Mouse (Mus musculus) left cerebral cortex, adult 9 months (tissue): ENCODE measurements around the gene Prr12.

Experiments used
- DNase-seq, 2 experiments: peaks; one replicate each; pipeline ENCODE4 v3.0.0; 2022; ENCODE audit warnings: low spot score in 2 of 2

Prr12 gene

DNA sequence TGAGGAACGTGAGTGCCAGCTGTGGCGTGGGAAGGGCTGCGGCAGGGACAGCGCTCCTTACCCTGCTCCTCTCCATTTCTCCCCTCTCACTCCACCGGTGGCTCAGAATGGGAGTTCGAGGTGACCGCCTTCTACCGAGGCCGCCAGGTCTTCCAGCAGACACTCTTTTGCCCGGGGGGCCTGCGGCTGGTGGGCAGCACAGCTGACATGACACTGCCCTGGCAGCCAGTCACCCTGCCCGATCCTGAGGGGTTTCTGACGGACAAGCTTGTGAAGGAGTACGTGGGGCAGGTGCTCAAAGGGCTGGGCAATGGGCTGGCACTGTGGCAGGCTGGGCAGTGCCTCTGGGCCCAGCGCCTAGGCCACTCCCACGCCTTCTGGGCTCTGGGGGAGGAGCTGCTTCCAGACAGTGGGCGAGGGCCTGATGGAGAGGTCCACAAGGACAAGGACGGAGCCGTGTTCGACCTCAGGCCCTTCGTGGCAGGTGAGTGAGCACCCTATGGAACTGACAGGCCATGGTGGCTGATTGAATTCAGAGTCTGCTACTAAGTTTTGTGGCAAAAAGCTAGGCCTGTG is 52.1 kb downstream of the Prr12 start:
- no peak for DNase-seq

DNA sequence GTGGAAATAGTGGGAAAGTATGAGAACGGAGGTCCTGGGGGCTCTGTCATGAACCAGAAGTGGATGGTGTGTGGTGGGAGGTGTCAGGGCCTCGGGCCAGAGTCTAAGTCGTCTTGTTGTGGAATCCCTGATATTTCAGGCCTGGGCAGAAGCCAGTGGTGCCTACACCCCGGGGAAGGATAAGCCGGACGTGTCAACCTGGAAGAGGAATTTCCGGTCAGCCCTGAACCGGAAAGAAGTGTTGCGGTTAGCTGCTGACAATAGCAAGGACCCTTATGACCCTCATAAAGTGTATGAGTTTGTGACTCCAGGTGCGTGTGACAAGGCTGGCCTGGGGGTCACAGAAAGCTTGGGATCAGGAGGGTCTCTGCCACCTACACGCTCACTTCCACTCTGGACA is 52.9 kb downstream of the Prr12 start:
- no peak for DNase-seq

DNA sequence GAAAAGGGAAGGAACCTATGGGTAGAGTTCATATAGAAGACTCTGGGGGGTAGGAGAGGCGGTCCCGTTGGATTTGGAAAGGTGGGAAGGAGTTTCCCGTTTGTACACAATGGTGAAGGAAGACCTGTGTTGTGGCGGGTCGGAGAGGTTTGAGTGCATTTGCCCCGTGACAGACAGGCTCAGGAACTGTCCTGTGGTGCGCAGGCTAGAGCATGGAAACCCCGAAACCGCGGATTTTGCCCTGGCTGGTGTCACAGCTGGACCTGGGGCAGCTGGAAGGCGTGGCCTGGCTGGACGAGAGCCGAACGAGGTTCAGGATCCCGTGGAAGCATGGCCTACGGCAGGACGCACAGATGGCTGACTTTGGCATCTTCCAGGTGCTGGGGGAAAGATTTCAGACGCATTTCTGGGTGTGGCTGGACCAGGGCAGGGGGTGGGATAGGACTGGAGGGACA is 54.2 kb downstream of the Prr12 start, which contains the start of gene Bcl2l12:
TSS of gene Bcl2l12 (minus strand) at position 212 of the 455 bp plus-strand sequence.
- DNase-seq = no peak

DNA sequence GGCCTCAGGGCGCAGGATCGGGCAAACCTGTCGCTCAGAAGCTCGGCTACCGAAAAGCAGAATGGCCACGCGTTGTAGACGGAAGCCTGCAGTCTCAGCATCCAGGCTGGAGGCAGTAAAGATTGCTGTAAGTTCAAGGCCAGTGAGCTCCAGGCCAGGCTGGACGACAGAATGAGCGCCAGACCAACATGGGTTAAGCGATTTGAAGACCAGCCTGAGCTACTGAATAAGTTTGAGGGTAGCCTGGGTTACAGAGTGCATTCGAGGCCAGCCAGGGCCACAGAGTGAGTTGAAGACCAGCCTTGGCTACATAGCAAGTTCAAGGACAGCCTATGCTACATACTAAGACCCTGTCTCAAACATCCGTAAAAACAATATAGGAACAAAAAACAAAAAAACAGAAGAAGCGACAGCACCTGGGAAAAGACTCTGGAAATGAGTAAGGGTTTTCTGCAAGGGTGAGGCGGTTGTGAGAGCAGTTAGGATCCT is 54.7 kb downstream of the Prr12 start:
- no peak for DNase-seq

DNA sequence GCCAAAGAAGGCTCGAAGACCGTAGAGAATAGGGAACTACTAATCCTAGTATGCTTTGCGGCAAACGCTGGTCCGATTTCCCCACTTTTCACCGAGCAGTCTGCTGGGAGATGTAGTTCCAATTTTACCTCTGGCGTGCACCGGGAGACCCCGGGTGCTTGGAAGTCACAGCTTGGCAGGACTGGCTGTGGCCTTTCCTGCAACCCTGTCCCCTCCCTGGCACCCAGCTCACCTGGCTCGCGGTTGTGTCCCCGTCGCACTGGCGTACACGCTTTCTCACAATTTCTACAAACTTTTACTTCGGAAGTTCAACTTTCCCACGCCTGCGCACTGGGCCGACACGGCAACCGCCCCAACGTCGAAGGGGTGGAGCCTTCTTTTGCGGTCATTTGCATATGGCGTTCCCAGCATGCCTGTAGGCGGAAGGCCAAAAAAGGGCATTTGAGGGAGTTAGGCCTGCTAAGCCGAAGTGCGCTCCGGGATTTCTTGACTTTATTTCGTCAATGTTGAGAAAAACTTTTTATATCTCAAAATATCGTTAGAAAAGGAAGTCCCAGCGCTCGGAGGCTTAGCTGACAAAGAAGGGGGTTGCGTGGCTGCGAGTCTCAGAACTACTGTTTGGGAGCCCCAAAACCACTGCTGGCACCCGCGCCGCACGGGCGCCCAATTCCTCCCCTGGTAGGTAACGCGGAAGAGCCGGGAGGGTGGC is 55.3 kb downstream of the Prr12 start, which contains the start of gene Irf3:
TSS of gene Irf3 (plus strand) at position 418 of the 709 bp plus-strand sequence.
- peak; percentile 87 to 96 for DNase-seq

DNA sequence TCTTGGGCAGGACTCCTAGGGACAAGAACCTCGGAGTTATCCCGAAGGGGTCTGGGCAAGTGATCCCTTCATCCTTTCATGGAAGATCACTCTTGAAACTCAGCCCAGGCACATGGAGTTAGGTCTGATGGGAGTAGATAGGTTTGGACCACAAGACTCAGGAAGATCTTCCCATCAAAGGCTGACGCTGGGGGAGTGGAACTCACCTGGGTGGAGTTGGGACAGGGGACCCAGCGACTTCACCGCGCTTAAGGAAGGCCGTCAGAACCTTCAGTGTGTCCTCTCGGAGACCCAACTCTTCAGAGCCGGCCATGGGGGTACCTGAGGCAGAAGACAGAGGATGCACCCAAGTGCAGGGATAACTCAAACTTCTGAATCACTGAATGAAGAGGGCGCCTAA is 56.0 kb downstream of the Prr12 start:
- DNase-seq = no peak

DNA sequence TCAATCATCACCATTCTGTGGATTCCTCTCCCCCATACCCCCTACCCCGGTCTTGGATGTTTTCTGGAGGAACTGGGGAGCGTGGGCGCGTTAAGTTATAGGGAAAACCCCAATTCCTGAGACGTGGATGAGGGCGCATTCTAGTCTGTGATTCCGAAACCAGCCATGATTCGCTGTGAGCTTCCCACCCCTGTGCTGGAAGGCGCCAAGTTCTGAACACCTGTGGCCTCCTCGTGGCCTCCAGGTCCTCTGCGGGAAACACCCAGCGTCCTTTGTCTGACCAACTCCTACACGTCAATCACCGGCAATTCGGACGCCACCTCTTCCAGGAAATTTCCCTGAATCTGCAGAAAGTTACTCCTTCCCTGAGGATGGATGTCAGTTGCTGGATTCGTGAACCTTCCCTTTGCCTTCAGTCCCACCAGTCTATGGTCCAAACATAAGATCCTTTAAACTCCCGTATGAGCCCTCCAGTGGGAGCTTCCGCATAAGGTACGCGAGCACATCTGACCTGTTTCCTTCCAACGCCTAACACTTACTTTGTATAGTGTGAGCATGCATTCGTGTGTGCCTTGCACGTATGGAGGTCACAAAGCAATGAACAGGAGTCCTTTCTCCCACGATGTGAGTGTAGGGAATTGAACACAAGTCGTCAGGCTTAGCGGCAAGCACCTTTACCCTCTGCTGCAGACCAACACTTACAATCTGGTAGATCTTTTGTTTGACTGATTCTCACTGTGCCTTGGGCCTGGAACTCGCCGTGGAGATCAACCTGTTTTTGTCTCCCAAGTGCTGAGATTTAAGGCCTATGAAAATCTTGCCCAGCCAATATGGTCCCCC is 65.6 kb downstream of the Prr12 start:
- no peak for DNase-seq

DNA sequence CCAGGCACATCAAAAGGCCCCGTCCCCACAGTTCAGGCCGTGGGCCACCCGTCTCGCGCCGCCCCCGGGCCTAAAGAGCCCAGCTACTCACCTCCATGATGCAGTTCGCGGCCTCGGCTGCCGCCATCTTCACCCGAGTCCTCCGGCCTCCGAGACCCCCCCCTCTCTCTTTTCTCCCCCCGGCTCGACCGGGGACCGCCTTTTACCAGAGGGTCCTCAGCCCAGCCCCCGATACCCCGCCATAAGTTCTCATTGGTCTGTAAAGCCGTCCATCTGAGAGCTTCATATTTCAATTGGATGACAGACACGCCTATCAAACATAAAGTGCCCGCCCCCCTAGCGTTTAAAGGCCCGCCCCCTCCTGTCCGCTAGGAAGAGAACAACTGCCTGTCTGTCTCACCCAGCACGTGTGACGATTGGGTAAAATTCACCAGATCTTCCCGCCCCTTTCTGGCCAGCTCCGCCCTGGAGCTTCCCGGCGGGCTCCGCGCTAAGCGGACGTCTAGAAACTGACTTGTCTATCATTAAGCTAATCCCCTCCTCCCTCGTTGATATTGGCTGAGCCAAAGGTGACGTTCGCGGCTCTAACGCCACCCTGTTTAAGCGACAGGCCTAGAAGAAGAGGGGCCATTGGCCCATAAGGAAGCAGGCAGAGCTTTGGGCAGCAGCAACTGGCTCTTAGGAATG is 66.3 kb downstream of the Prr12 start, which contains the start of gene Prmt1:
TSS of gene Prmt1 (minus strand) at position 377 of the 687 bp plus-strand sequence.
- peak; percentile 99 to 100 for DNase-seq

DNA sequence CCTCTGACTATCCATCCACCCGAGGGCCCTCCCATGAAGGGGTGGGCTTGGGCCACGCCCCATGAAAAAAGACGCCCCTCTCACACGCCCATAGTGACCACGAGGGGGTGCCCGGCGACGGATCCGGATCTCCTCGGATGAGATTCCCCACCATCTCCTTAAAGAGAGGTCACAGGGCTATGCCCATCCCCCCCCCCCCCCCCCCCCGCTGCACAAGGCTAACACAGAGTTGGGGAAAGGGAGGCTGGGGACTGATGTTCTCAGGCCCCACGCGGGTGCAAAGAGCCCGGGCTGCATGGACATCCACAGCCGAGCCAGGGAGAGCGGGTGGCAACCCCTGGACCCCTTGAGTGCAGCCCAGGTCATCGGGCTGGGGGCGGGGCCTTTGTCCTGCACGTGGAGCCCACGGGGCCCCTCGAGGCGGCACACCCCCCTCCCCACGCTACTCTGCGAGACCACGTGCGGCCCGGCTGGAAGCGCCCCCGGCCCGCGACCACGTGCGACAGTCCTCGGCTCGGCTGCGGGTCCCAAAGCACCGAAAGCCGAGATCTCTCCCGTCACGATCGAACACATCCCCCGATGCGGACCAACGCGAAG is 67.0 kb downstream of the Prr12 start:
- peak in 1 of 2 experiments; percentile 55 for DNase-seq

DNA sequence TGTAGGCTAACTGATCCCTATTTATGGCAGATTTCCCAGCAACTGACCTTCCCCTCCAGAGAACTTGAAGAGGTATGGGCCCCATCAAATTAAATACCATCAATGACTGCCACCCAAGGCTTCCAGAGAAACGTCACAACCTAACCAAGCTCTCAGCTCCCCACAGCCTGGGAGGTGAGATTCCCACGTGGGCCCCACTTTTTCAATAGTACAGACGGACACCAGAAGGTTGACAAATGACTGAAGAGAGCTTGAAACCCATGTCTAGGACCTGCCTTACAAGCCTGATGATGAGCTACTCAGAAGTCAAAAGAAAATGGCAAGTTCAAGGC is 67.9 kb downstream of the Prr12 start:
- no peak for DNase-seq

DNA sequence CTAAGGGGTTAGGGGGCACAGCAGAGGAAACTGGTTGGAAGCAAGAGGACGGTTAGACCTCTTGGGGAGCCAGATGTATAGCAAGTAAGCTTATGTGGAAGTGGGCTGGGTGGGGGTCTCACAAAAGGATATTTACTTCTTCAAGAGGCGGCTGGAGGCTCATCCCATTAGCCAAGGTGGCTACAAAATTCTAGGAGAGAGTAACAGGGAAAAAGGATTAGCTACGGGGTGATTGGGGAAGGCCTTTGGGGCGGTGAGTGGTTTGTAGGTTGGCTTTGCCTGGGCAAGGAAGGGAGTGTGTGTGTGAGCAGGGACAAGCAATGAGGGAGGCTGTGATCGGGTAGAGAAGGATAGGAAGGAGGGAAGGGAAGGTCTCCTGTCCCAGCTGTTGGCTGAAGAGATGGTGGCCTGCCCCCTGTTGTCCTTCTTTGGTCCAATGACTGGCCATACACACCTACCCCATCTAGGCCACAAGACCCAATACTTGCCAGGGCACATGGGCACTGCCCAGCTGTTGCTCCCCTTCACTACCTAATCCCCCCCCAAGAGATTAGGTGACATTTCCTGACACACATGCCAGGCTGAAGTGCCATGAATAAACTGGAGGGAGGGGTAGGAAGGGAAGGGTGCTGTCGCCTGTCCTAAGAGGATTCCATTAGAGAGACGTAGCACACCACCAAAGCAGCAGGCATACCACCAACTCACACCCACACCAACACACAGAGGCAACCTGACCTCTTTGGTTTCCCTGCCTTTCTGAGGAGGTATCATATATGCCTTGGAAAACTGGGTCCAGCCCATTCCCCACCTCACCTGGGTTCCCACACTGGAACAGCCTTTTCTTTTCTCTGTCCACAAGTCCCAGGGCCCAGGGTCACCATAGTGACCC is 68.5 kb downstream of the Prr12 start:
- DNase-seq = no peak

DNA sequence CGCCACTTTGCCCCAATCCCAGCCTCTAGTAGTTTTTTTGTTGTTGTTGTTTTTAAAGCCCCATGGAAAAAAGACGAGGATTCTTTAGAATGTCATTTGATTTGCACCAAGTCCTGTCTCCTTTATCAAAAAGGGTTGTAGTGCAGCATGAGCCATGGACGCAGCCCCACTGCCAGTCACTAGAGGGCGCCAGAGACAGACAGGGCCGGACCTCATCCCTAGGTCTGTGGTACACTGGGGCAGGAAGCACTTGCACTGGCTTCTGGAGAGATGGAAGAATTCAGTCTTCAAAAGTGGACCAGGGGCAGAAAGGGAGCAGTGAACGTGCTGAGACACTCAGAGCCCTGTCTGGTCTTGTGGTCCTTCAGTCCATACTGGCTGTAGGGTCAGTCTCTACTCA is 69.6 kb downstream of the Prr12 start:
- peak in 1 of 2 experiments; percentile 87 for DNase-seq

DNA sequence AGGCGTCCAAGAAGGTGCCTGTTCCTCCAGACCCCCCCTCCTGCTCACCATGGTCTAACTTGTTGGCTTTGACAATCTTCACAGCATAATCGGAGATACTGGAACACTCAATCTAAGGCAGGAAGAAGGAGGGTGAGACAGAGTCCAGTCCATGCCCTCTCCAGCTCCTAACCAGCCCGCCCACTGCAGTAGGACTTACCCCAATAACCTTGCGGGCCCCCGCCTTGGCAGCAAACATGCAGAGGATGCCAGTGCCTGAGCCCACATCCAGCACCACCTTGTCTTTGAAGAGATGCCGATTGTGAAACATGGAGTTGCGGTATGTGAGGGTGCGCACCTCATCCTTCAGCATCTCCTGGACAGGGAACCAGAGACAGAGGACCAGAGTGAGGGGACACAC is 71.1 kb downstream of the Prr12 start:
- DNase-seq = no peak

DNA sequence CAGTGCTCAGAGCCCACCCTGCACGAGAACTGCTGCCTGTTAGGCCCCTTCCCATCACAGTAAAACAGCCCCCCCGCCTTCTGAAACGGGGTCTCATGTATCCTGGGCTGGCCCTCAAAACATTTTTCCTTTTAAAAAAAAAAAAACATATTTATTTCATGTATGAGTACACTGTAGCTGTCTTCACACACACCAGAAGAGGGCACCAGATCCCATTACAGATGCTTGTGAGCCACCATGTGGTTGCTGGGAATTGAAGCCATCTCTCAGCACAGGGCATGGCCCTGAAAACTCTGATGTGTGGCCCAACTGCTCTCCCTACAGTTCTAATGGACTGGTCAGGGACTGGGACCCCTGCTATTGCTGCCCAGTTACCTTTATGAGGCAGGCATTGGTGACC is 74.4 kb downstream of the Prr12 start:
- DNase-seq = no peak
